Mouse (Mus musculus): ENCODE data around the gene Rnf6. TPM values are rescaled to one million over a fixed set of nuclear protein-coding genes. Genes with fewer than 3 reads are reported as not detected.

Rnf6 gene
- polyA plus RNA-seq, 1 experiment from 2014 or later, result 42.6 TPM

GRCm38 (mm10) chr5:146221722-146222121, 367 bp upstream of the Rnf6 start:
- Histone ChIP-seq H3K4me2 (replicated peaks; ENCODE audit: low read depth, low read length) (peak overlapping the region; percentile 57), H3K4me3 (ENCODE audit: low read depth, low read length) (peak overlapping the region; percentile 72), H3K27ac (ENCODE audit: low read length) (peak overlapping the region; percentile 99), H3K36me3 (ENCODE audit: insufficient read depth, low read length) (no peaks in the 10 kb centered on the region), H3K9me3 (ENCODE audit: low read length) (no peaks in the 10 kb centered on the region), H3K27me3 (replicated peaks; ENCODE audit: insufficient read depth, low read length) (no peaks in the 10 kb centered on the region), H3K9ac (replicated peaks; ENCODE audit: low read depth) (peak overlapping the region; percentile 94), H3K4me1 (ENCODE audit: insufficient read depth, low read depth, low read length) (peaks cover 6% of the 10 kb centered on the region; the same call in 1 of the 2 replicates)
- DNase-seq (ENCODE audit: low spot score), result no peak
- no peak for ATAC-seq
- WGBS, result 24% methylated on average over 6 of the region's 6 CpGs
- TF ChIP-seq EP300 (IDR thresholded peaks at IDR 0.05), result no peak
- no peak for TF ChIP-seq CTCF (IDR thresholded peaks at IDR 0.05)

GRCm38 (mm10) chr5:146220501-146220878, 865 bp downstream of the Rnf6 start:
- H3K36me3 ChIP-seq (ENCODE audit: insufficient read depth, low read length), result peaks cover 7% of the 10 kb centered on the region
- H3K27ac ChIP-seq (ENCODE audit: low read length), result peak overlapping the region; percentile 99
- H3K4me1 ChIP-seq (ENCODE audit: insufficient read depth, low read depth, low read length), result peaks cover 6% of the 10 kb centered on the region; the same call in 1 of the 2 replicates
- ATAC-seq (peak; percentile 25), DNase-seq (ENCODE audit: low spot score) (no peak)
- WGBS, result 6% methylated on average over 13 of the region's 13 CpGs
- H3K4me3 ChIP-seq (ENCODE audit: low read depth, low read length), result peak overlapping the region; percentile 72
- H3K9ac ChIP-seq (replicated peaks; ENCODE audit: low read depth), result peak overlapping the region; percentile 94; the same call in 1 of the 2 replicates
- H3K9me3 ChIP-seq (ENCODE audit: low read length), result no peaks in the 10 kb centered on the region
- no peaks in the 10 kb centered on the region for H3K27me3 ChIP-seq (replicated peaks; ENCODE audit: insufficient read depth, low read length)
- TF ChIP-seq CTCF (IDR thresholded peaks at IDR 0.05) (no peak), EP300 (IDR thresholded peaks at IDR 0.05) (no peak)
- peak overlapping the region; percentile 57 for H3K4me2 ChIP-seq (replicated peaks; ENCODE audit: low read depth, low read length)

GRCm38 (mm10) chr5:146205537-146205936, 15.8 kb downstream of the Rnf6 start:
- H3K4me1 ChIP-seq (ENCODE audit: insufficient read depth, low read depth, low read length), result no peaks in the 10 kb centered on the region
- DNase-seq (ENCODE audit: low spot score) (no peak), ATAC-seq (no peak)
- no peak overlapping the region for H3K9ac ChIP-seq (replicated peaks; ENCODE audit: low read depth)
- peaks cover 33% of the 10 kb centered on the region; the same call in 1 of the 2 replicates for H3K36me3 ChIP-seq (ENCODE audit: insufficient read depth, low read length)
- no peaks in the 10 kb centered on the region for H3K27me3 ChIP-seq (replicated peaks; ENCODE audit: insufficient read depth, low read length)
- TF ChIP-seq CTCF (IDR thresholded peaks at IDR 0.05) (no peak), EP300 (IDR thresholded peaks at IDR 0.05) (no peak)
- no peak overlapping the region for H3K27ac ChIP-seq (ENCODE audit: low read length)
- H3K4me3 ChIP-seq (ENCODE audit: low read depth, low read length), result no peak overlapping the region
- no peak overlapping the region for H3K4me2 ChIP-seq (replicated peaks; ENCODE audit: low read depth, low read length)
- H3K9me3 ChIP-seq (ENCODE audit: low read length), result no peaks in the 10 kb centered on the region
- WGBS, result 83% methylated on average over 5 of the region's 5 CpGs

GRCm38 (mm10) chr5:146203921-146204320, 17.4 kb downstream of the Rnf6 start:
- H3K27ac ChIP-seq (ENCODE audit: low read length), result no peak overlapping the region
- no peaks in the 10 kb centered on the region for H3K9me3 ChIP-seq (ENCODE audit: low read length)
- peaks cover 23% of the 10 kb centered on the region; the same call in 1 of the 2 replicates for H3K36me3 ChIP-seq (ENCODE audit: insufficient read depth, low read length)
- no peaks in the 10 kb centered on the region for H3K4me1 ChIP-seq (ENCODE audit: insufficient read depth, low read depth, low read length)
- no peaks in the 10 kb centered on the region for H3K27me3 ChIP-seq (replicated peaks; ENCODE audit: insufficient read depth, low read length)
- ATAC-seq (no peak), DNase-seq (ENCODE audit: low spot score) (no peak)
- no peak for TF ChIP-seq CTCF (IDR thresholded peaks at IDR 0.05)
- H3K9ac ChIP-seq (replicated peaks; ENCODE audit: low read depth), result no peak overlapping the region
- H3K4me2 ChIP-seq (replicated peaks; ENCODE audit: low read depth, low read length), result no peak overlapping the region
- WGBS, result 71% methylated on average over 2 of the region's 2 CpGs
- no peak overlapping the region for H3K4me3 ChIP-seq (ENCODE audit: low read depth, low read length)

- TF ChIP-seq CTCF (IDR thresholded peaks at IDR 0.05) (peak; percentile 44), EP300 (IDR thresholded peaks at IDR 0.05) (no peak)
- 98% methylated on average over 6 of the region's 6 CpGs for WGBS
Observed at GRCm38 (mm10) chr5:146200580-146200979, 20.8 kb downstream of the Rnf6 start.

GRCm38 (mm10) chr5:146199540-146199939, 21.8 kb downstream of the Rnf6 start:
- WGBS, result 67% methylated on average over 2 of the region's 2 CpGs
- H3K4me3 ChIP-seq (ENCODE audit: low read depth, low read length), result no peak overlapping the region
- no peaks in the 10 kb centered on the region for H3K4me1 ChIP-seq (ENCODE audit: insufficient read depth, low read depth, low read length)
- H3K27me3 ChIP-seq (replicated peaks; ENCODE audit: insufficient read depth, low read length), result no peaks in the 10 kb centered on the region
- no peak overlapping the region for H3K9ac ChIP-seq (replicated peaks; ENCODE audit: low read depth)
- peak; percentile 10; the same call in 1 of the 2 replicates for TF ChIP-seq CTCF (IDR thresholded peaks at IDR 0.05)
- TF ChIP-seq EP300 (IDR thresholded peaks at IDR 0.05), result no peak
- peaks cover 12% of the 10 kb centered on the region; the same call in 1 of the 2 replicates for H3K36me3 ChIP-seq (ENCODE audit: insufficient read depth, low read length)
- ATAC-seq (no peak), DNase-seq (ENCODE audit: low spot score) (no peak)
- no peaks in the 10 kb centered on the region for H3K9me3 ChIP-seq (ENCODE audit: low read length)
- no peak overlapping the region for H3K27ac ChIP-seq (ENCODE audit: low read length)
- H3K4me2 ChIP-seq (replicated peaks; ENCODE audit: low read depth, low read length), result no peak overlapping the region

More at GRCm38 (mm10) chr5:146200580-146200979, 20.8 kb downstream of the Rnf6 start:
- no peak overlapping the region for H3K4me2 ChIP-seq (replicated peaks; ENCODE audit: low read depth, low read length)
- H3K4me3 ChIP-seq (ENCODE audit: low read depth, low read length), result no peak overlapping the region
- H3K27ac ChIP-seq (ENCODE audit: low read length), result no peak overlapping the region
- H3K27me3 ChIP-seq (replicated peaks; ENCODE audit: insufficient read depth, low read length), result no peaks in the 10 kb centered on the region
- DNase-seq (ENCODE audit: low spot score), result no peak
- H3K9ac ChIP-seq (replicated peaks; ENCODE audit: low read depth), result no peak overlapping the region
- peaks cover 17% of the 10 kb centered on the region; the same call in 1 of the 2 replicates for H3K36me3 ChIP-seq (ENCODE audit: insufficient read depth, low read length)
- H3K9me3 ChIP-seq (ENCODE audit: low read length), result no peaks in the 10 kb centered on the region
- H3K4me1 ChIP-seq (ENCODE audit: insufficient read depth, low read depth, low read length), result no peaks in the 10 kb centered on the region
- ATAC-seq, result no peak

GRCm38 (mm10) chr5:146199073-146199472, 22.3 kb downstream of the Rnf6 start:
- H3K9me3 ChIP-seq (ENCODE audit: low read length), result no peaks in the 10 kb centered on the region
- H3K9ac ChIP-seq (replicated peaks; ENCODE audit: low read depth), result no peak overlapping the region
- DNase-seq (ENCODE audit: low spot score), result no peak
- H3K4me3 ChIP-seq (ENCODE audit: low read depth, low read length), result no peak overlapping the region
- no peak overlapping the region for H3K27ac ChIP-seq (ENCODE audit: low read length)
- H3K4me2 ChIP-seq (replicated peaks; ENCODE audit: low read depth, low read length), result no peak overlapping the region
- ATAC-seq, result no peak
- H3K36me3 ChIP-seq (ENCODE audit: insufficient read depth, low read length), result peaks cover 8% of the 10 kb centered on the region; the same call in 1 of the 2 replicates
- TF ChIP-seq EP300 (IDR thresholded peaks at IDR 0.05) (no peak), CTCF (IDR thresholded peaks at IDR 0.05) (no peak)
- no peaks in the 10 kb centered on the region for H3K27me3 ChIP-seq (replicated peaks; ENCODE audit: insufficient read depth, low read length)
- no peaks in the 10 kb centered on the region for H3K4me1 ChIP-seq (ENCODE audit: insufficient read depth, low read depth, low read length)

All from lung, postnatal 0 days (tissue).